Mouse (Mus musculus): ENCODE measurements around the gene Ranbp3.

- no peak for TF ChIP-seq CTCF (IDR thresholded peaks at IDR 0.05; ENCODE audit: low read depth, low read length)
- no peak for TF ChIP-seq POLR2A (IDR thresholded peaks at IDR 0.05; ENCODE audit: insufficient read depth, low read length)
- no peak for TF ChIP-seq EP300 (IDR thresholded peaks at IDR 0.05; ENCODE audit: insufficient read depth, low read depth, low read length)
Measured at GRCm38 (mm10) chr17:56669766-56670165, 3.3 kb upstream of the Ranbp3 start.
